Mouse (Mus musculus) liver, adult 2 months (tissue): ENCODE data around the gene Sfxn5.

Experiments
- CTCF ChIP-seq: fragments of 200-500 bp; IDR thresholded peaks from 2 replicates; pipeline ENCODE4 v1.5.1; 2011; ENCODE audit warnings: low read depth, low read length, control low read depth
- POLR2A ChIP-seq: fragments of 200-500 bp; IDR thresholded peaks from 2 replicates; pipeline ENCODE4 v1.6.1; 2011; ENCODE audit warnings: low read length, control low read depth; ENCODE audit not compliant: insufficient read depth; ENCODE audit errors: extremely low read depth

- TF ChIP-seq CTCF (no peak), POLR2A (no peak)
These were observed 102.5 kb downstream of the Sfxn5 start for GRCm38 (mm10) chr6:85230762-85231161.
